Mouse (Mus musculus) MEL (cell line): ENCODE measurements around the gene Rpa2. TPM values are rescaled to one million over a fixed set of nuclear protein-coding genes. Genes with fewer than 3 reads are reported as not detected.

ENCODE experiments used
- DNase-seq: peaks from one replicate; pipeline ENCODE4 v3.0.0; 2011; ENCODE audit warnings: low read depth, low spot score
- H3K27ac ChIP-seq: 2 replicates; pipeline ENCODE4 v1.5.1; 2012; ENCODE audit warnings: low read depth, mild to moderate bottlenecking, control low read depth, low read length, moderate library complexity; ENCODE audit not compliant: control insufficient read depth
- H3K27me3 ChIP-seq, 2 experiments: fragments of 150-350 bp in 1 of 2; sonication (generic) in 1 of 2; 2 replicates each; pipeline ENCODE4 v1.6.1; 2012; ENCODE audit warnings: low read length in 2 of 2, mild to moderate bottlenecking in 2 of 2, improper control_type of control experiment in 1 of 2, moderate library complexity in 1 of 2; ENCODE audit not compliant: insufficient read depth in 2 of 2, control insufficient read depth in 1 of 2
- H3K36me3 ChIP-seq, 2 experiments: 2 replicates each; pipeline ENCODE4 v1.6.1; 2012 to 2014; ENCODE audit warnings: low read length in 2 of 2, improper control_type of control experiment in 1 of 2, inconsistent platforms in 1 of 2, mild to moderate bottlenecking in 1 of 2; ENCODE audit not compliant: insufficient read depth in 2 of 2, control insufficient read depth in 1 of 2
- H3K4me1 ChIP-seq, 2 experiments: fragments of 150-350 bp in 1 of 2; sonication (generic) in 1 of 2; 2 replicates each; pipeline ENCODE4 v1.6.1; 2012; ENCODE audit warnings: low read length in 2 of 2, improper control_type of control experiment in 1 of 2, mild to moderate bottlenecking in 1 of 2; ENCODE audit not compliant: insufficient read depth in 2 of 2, control insufficient read depth in 1 of 2
- H3K4me3 ChIP-seq, 2 experiments: fragments of 150-350 bp in 1 of 2; sonication (generic) in 1 of 2; 2 replicates each; pipeline ENCODE4 v1.5.1; 2012; ENCODE audit warnings: low read depth in 2 of 2, low read length in 2 of 2, mild to moderate bottlenecking in 2 of 2, moderate library complexity in 2 of 2, control low read depth in 1 of 2, improper control_type of control experiment in 1 of 2; ENCODE audit not compliant: control insufficient read depth in 1 of 2, insufficient read depth in 1 of 2
- H3K79me2 ChIP-seq: 2 replicates; pipeline ENCODE4 v1.6.1; 2012; ENCODE audit warnings: mild to moderate bottlenecking, low read length, moderate library complexity; ENCODE audit not compliant: control insufficient read depth, poor library complexity, insufficient read depth
- H3K9ac ChIP-seq: 2 replicates; pipeline ENCODE4 v1.6.1; 2012; ENCODE audit warnings: low read depth, mild to moderate bottlenecking, control low read depth, low read length, moderate library complexity; ENCODE audit not compliant: control insufficient read depth, poor library complexity, severe bottlenecking
- H3K9me3 ChIP-seq: fragments of 150-350 bp; sonication (generic); replicated peaks from 2 replicates; pipeline ENCODE4 v1.6.1; 2012; ENCODE audit warnings: mild to moderate bottlenecking, low read length, improper control_type of control experiment, moderate library complexity; ENCODE audit not compliant: insufficient read depth
- BHLHE40 ChIP-seq: IDR thresholded peaks from 2 replicates; pipeline ENCODE4 v1.6.1; 2012; ENCODE audit warnings: low read depth, mild to moderate bottlenecking, inconsistent platforms, low read length, improper control_type of control experiment, borderline replicate concordance
- CHD2 ChIP-seq: IDR thresholded peaks from 2 replicates; pipeline ENCODE4 v1.6.1; 2011; ENCODE audit warnings: low read length, improper control_type of control experiment
- CTCF ChIP-seq, 3 experiments: IDR thresholded peaks in 2 of 3; conservative IDR thresholded peaks in 1 of 3; 2 replicates each; pipeline ENCODE4 v1.5.1; 2011 to 2012; ENCODE audit warnings: low read length in 3 of 3, low read depth in 2 of 3, mild to moderate bottlenecking in 2 of 3, improper control_type of control experiment in 1 of 3, inconsistent platforms in 1 of 3, mixed read lengths in 1 of 3, moderate library complexity in 1 of 3; ENCODE audit not compliant: control insufficient read depth in 1 of 3, insufficient read depth in 1 of 3, poor library complexity in 1 of 3, severe bottlenecking in 1 of 3
- ELF1 ChIP-seq: IDR thresholded peaks from 2 replicates; pipeline ENCODE4 v1.6.1; 2014; ENCODE audit warnings: low read depth, mild to moderate bottlenecking, inconsistent platforms, low read length, improper control_type of control experiment, moderate library complexity
- EP300 ChIP-seq, 2 experiments: IDR thresholded peaks; 2 replicates each; pipeline ENCODE4 v1.6.1; 2011; ENCODE audit warnings: improper control_type of control experiment in 2 of 2, low read length in 2 of 2, low read depth in 1 of 2, mild to moderate bottlenecking in 1 of 2
- GATA1 ChIP-seq: IDR thresholded peaks from 2 replicates; pipeline ENCODE4 v1.6.1; 2011; ENCODE audit warnings: low read depth, low read length, improper control_type of control experiment
- JUND ChIP-seq: IDR thresholded peaks from 2 replicates; pipeline ENCODE4 v1.6.1; 2011; ENCODE audit warnings: low read depth, mild to moderate bottlenecking, improper control_type of control experiment, low read length
- MXI1 ChIP-seq: IDR thresholded peaks from 2 replicates; pipeline ENCODE4 v1.6.1; 2011; ENCODE audit warnings: mild to moderate bottlenecking, low read depth, low read length, improper control_type of control experiment
- NELFE ChIP-seq: IDR thresholded peaks from 2 replicates; pipeline ENCODE4 v1.6.1; 2011; ENCODE audit warnings: low read depth, low read length, improper control_type of control experiment
- POLR2A ChIP-seq, 2 experiments: IDR thresholded peaks; 2 replicates each; pipeline ENCODE4 v1.6.1; 2011 to 2012; ENCODE audit warnings: low read length in 2 of 2, mild to moderate bottlenecking in 2 of 2, control low read depth in 1 of 2, improper control_type of control experiment in 1 of 2, low read depth in 1 of 2, moderate library complexity in 1 of 2; ENCODE audit not compliant: control insufficient read depth in 1 of 2, insufficient read depth in 1 of 2, poor library complexity in 1 of 2
- POLR2AphosphoS5 ChIP-seq: IDR thresholded peaks from 2 replicates; pipeline ENCODE4 v1.6.1; 2012; ENCODE audit warnings: low read depth, borderline replicate concordance, mild to moderate bottlenecking, inconsistent platforms, low read length, moderate library complexity, mixed read lengths
- TBP ChIP-seq: IDR thresholded peaks from 2 replicates; pipeline ENCODE4 v1.8.0; 2011; ENCODE audit warnings: low read depth, low read length, improper control_type of control experiment
- ZNF384 ChIP-seq: IDR thresholded peaks from 2 replicates; pipeline ENCODE4 v1.6.1; 2012; ENCODE audit warnings: low read depth, mild to moderate bottlenecking, inconsistent platforms, low read length, improper control_type of control experiment
- polyA plus RNA-seq, 2 experiments: library from polyadenylated mRNA; stranded (reverse) in 1 of 2; unstranded in 1 of 2; fragments of >175 nt in 1 of 2; fragments of >200 nt in 1 of 2; gene quantifications; 2 replicates each; pipeline versions ENCODE4 v1.2.1 to v1.2.4; 2012; ENCODE audit warnings: low replicate concordance in 2 of 2, low read depth in 1 of 2; ENCODE audit not compliant: insufficient read length in 2 of 2, insufficient read depth in 1 of 2, missing spikeins in 1 of 2
- total RNA-seq: library from RNA; depleted of rRNA; stranded (reverse); fragments of 300-350 nt; gene quantifications from 2 replicates; pipeline ENCODE4 v1.2.3, GENCODE M21; 2012

The Rpa2 gene
- total and polyA plus RNA-seq, 3 experiments = 103 to 119 TPM; not detected in 1

GRCm38 (mm10) chr4:132796196-132796886 is 28.2 kb downstream of the Rpa2 start, which contains the start of gene Themis2:
Themis2 (minus strand) TSS chr4:132796387.
- no peaks in the 10 kb centered on the region for H3K27me3 ChIP-seq
- peak within 1 kb of the TSS; percentile 48 for H3K9ac ChIP-seq
- H3K4me3 ChIP-seq = peak within 1 kb of the TSS; percentile 65 to 91
- no peak for TF ChIP-seq CHD2
- TF ChIP-seq JUND = no peak
- peak in 1 of 2 experiments; percentile 7; a peak in 1 of 4 replicates for TF ChIP-seq EP300 (IDR thresholded peaks at IDR 0.05; ENCODE audit: low read depth in 1 of 2, low read length in 2 of 2)
- TF ChIP-seq TBP = 0 out of 2 replicates have a peak, but pooled peaks have one; percentile 29
- peak; percentile 34; the same call in 1 of the 2 replicates for TF ChIP-seq NELFE
- TF ChIP-seq BHLHE40 = no peak
- TF ChIP-seq ELF1 = 0 out of 2 replicates have a peak, but pooled peaks have one; percentile 40
- TF ChIP-seq POLR2A (IDR thresholded peaks at IDR 0.05; ENCODE audit: control insufficient read depth in 1 of 2, insufficient read depth in 1 of 2, low read depth in 1 of 2, low read length in 2 of 2, poor library complexity in 1 of 2) = peak in 1 of 2 experiments; percentile 53; a peak in 1 of 4 replicates
- no peak for TF ChIP-seq CTCF (IDR thresholded peaks at IDR 0.05 in 2 of 3, conservative IDR thresholded peaks at IDR 0.05 in 1 of 3; ENCODE audit: control insufficient read depth in 1 of 3, insufficient read depth in 1 of 3, low read depth in 2 of 3, low read length in 3 of 3, poor library complexity in 1 of 3, severe bottlenecking in 1 of 3)
- no peak for TF ChIP-seq POLR2AphosphoS5
- no peak; the same call in 1 of the 2 replicates for TF ChIP-seq MXI1
- 0 out of 2 replicates have a peak, but pooled peaks have one; percentile 20 for TF ChIP-seq GATA1
- H3K4me1 ChIP-seq = peaks cover 8 to 41% of the 10 kb centered on the region in 2 experiments; a peak in 3 of 4 replicates
- no peaks in the 10 kb centered on the region for H3K9me3 ChIP-seq
- peak; percentile 89 for DNase-seq
- peaks cover 0 to 9% of the 10 kb centered on the region in 2 experiments; a peak in 2 of 4 replicates for H3K36me3 ChIP-seq
- 0 out of 2 replicates have a peak within 1 kb of the TSS, but pooled peaks have one; percentile 4 for H3K27ac ChIP-seq
- H3K79me2 ChIP-seq = no peaks in the 10 kb centered on the region

DNA sequence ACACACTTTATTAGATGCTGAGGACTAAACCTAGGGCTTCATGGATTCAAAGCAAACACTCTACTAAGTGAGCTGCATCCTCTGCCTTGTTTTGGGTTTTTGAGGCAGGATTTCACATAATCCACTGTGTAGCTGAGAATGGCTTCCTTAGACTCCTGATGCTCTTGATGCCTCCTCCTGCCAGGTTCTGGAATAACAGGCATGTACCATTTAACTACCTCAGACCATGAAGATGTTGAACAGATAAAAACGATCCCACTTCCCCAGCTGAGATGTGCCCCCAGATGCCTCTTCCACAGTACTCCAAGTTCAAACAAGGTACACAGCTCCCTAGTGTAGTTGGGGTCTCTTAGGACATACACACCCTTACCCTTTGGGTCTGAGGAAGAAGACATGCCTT is 29.3 kb downstream of the Rpa2 start:
- DNase-seq = peak; percentile 53

More for the DNA sequence above, 29.3 kb downstream of the Rpa2 start:
- Histone ChIP-seq H3K27me3 (no peaks in the 10 kb centered on the region), H3K9me3 (no peaks in the 10 kb centered on the region), H3K4me1 (peaks cover 10 to 43% of the 10 kb centered on the region in 2 experiments; a peak in 3 of 4 replicates), H3K4me3 (peak overlapping the region; percentile 44 to 48), H3K27ac (peak overlapping the region; percentile 55; the same call in 1 of the 2 replicates), H3K9ac (peak overlapping the region; percentile 47; the same call in 1 of the 2 replicates), H3K79me2 (no peaks in the 10 kb centered on the region; the same call in 1 of the 2 replicates), H3K36me3 (peaks cover 0 to 12% of the 10 kb centered on the region in 2 experiments; a peak in 2 of 4 replicates)
- peak in 1 of 3 experiments; percentile 9; a peak in 1 of 6 replicates for TF ChIP-seq CTCF (IDR thresholded peaks at IDR 0.05 in 2 of 3, conservative IDR thresholded peaks at IDR 0.05 in 1 of 3; ENCODE audit: control insufficient read depth in 1 of 3, insufficient read depth in 1 of 3, low read depth in 2 of 3, low read length in 3 of 3, poor library complexity in 1 of 3, severe bottlenecking in 1 of 3)
- TF ChIP-seq ZNF384 = no peak
